Mouse (Mus musculus) liver, adult 2 months (tissue): ENCODE data around the gene Rpl36. TPM values are rescaled to one million over a fixed set of nuclear protein-coding genes. Genes with fewer than 3 reads are reported as not detected.
A peak's percentile ranks its signal among the peaks of the same experiment; 100 is the strongest.
"Not testable (repeated sequence)": the region's sequence is repeated elsewhere in the genome, so short reads cannot be mapped to it uniquely, and the experiment has no call there.

Experiments
- DNase-seq: peaks from one replicate; pipeline ENCODE4 v3.0.0-alpha.2; 2011; ENCODE audit warnings: low read depth, low spot score; ENCODE audit errors: extremely low read depth
- H3K27ac ChIP-seq: fragments of 200-500 bp; replicated peaks from 2 replicates; pipeline ENCODE4 v1.5.1; 2012; ENCODE audit warnings: low read depth, mild to moderate bottlenecking, control low read depth, inconsistent platforms, low read length; ENCODE audit not compliant: insufficient read depth
- H3K27me3 ChIP-seq: fragments of 200-500 bp; 2 replicates; pipeline ENCODE4 v1.6.1; 2012; ENCODE audit warnings: mild to moderate bottlenecking, moderate library complexity, low read length, inconsistent platforms; ENCODE audit not compliant: control insufficient read depth, insufficient read depth
- H3K36me3 ChIP-seq: fragments of 200-500 bp; 2 replicates; pipeline ENCODE4 v1.6.1; 2012; ENCODE audit warnings: low read length, inconsistent platforms; ENCODE audit not compliant: control insufficient read depth, insufficient read depth
- H3K4me1 ChIP-seq: fragments of 200-500 bp; 2 replicates; pipeline ENCODE4 v1.6.1; 2011; ENCODE audit warnings: low read length; ENCODE audit not compliant: control insufficient read depth, insufficient read depth
- H3K4me3 ChIP-seq: fragments of 200-500 bp; 2 replicates; pipeline ENCODE4 v1.5.1; 2011; ENCODE audit warnings: low read depth, mild to moderate bottlenecking, control low read depth, low read length, moderate library complexity; ENCODE audit not compliant: insufficient read depth
- H3K79me2 ChIP-seq: fragments of 200-500 bp; 2 replicates; pipeline ENCODE4 v1.6.1; 2012; ENCODE audit warnings: inconsistent platforms, mild to moderate bottlenecking, low read length, moderate library complexity; ENCODE audit not compliant: control insufficient read depth, insufficient read depth
- H3K9ac ChIP-seq: fragments of 200-500 bp; 2 replicates; pipeline ENCODE4 v1.6.1; 2012; ENCODE audit warnings: low read depth, mild to moderate bottlenecking, control low read depth, inconsistent platforms, low read length
- CTCF ChIP-seq: fragments of 200-500 bp; IDR thresholded peaks from 2 replicates; pipeline ENCODE4 v1.5.1; 2011; ENCODE audit warnings: low read depth, low read length, control low read depth
- POLR2A ChIP-seq: fragments of 200-500 bp; IDR thresholded peaks from 2 replicates; pipeline ENCODE4 v1.6.1; 2011; ENCODE audit warnings: low read length, control low read depth; ENCODE audit not compliant: insufficient read depth; ENCODE audit errors: extremely low read depth
- WGBS: fragments of 180-500 bp; shearing (Covaris S2); methylation state at CpG from one replicate; pipeline ENCODE4 v1.1.7; 2018; 5-methylcytosine and 5-hydroxymethylcytosine counted together
- polyA plus RNA-seq: library from polyadenylated mRNA; depleted of rRNA; stranded (reverse); fragments of >200 nt; gene quantifications from 2 replicates; pipeline ENCODE4 v1.2.3, GENCODE M21; 2012
- total RNA-seq: library from RNA; depleted of rRNA; stranded (reverse); fragments of >200 nt; gene quantifications from 2 replicates; pipeline ENCODE4 v1.2.3, GENCODE M21; 2014

Rpl36 gene
- total and polyA plus RNA-seq, 2 experiments: 820 to 1,134 TPM

GRCm38 (mm10) chr17:56626754-56627470, 13.7 kb downstream of the Rpl36 start, which contains the start of gene Lonp1:
Gene Lonp1, minus strand, starts transcription at chr17:56626887.
- TF ChIP-seq CTCF (no peak), POLR2A (0 out of 2 replicates have a peak, but pooled peaks have one; percentile 36)
- H3K9ac ChIP-seq: peak within 1 kb of the TSS; percentile 94
- H3K79me2 ChIP-seq: peaks cover 15% of the 10 kb centered on the region
- H3K27me3 ChIP-seq: no peaks in the 10 kb centered on the region
- peaks cover 3% of the 10 kb centered on the region; the same call in 1 of the 2 replicates for H3K36me3 ChIP-seq
- peaks cover 10% of the 10 kb centered on the region; the same call in 1 of the 2 replicates for H3K4me1 ChIP-seq
- DNase-seq: peak; percentile 93
- peak within 1 kb of the TSS; percentile 86 for H3K4me3 ChIP-seq
- H3K27ac ChIP-seq: peak within 1 kb of the TSS; percentile 87
- under 1% methylated on average over 51 of the region's 51 CpGs for WGBS

DNA sequence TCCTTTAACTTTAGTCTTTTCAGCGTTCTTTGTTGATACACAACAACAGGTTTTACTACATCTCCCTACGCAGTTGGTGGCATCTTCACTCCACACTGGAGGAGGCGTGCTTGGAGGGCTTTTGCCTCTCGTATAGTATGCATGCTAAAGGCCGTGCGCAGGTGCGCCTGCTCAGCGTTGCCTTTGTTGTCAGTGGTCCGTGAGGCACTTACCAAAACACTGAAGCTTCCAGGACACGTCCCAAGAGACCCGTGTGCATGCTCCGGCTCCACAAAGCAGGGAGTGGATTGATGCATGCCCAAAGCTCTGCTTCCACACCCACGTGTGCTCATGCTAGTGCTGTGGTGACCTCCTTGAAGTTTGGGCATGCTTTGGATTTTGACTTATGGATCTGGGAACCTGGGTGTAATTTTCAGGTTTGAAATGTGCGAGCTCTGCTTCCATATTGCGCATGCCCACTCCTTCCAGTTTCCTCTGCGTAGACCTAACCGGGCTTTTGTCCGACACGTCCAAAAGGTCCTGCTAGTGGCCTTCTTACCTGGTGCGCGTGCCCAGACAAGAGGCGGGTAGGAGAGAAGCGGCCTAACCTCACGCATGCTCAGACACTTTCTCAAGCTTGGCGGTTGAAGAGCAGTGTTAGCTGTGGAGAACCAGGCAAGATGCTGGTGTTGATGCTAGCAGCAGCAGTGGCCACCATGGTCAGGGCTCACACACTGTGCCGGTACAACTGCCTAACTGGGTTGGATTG, 14.5 kb downstream of the Rpl36 start, which contains the start of gene Catsperd:
Gene Catsperd (plus strand): TSS at position 614 of the 748 bp plus-strand sequence.
- no peak for TF ChIP-seq POLR2A
- TF ChIP-seq CTCF: no peak
- H3K36me3 ChIP-seq: no peaks in the 10 kb centered on the region
- peak within 1 kb of the TSS; percentile 87 for H3K27ac ChIP-seq
- WGBS: 20% methylated on average over 26 of the region's 26 CpGs
- peak within 1 kb of the TSS; percentile 86 for H3K4me3 ChIP-seq
- H3K79me2 ChIP-seq: peaks cover 15% of the 10 kb centered on the region
- peak; percentile 61 for DNase-seq
- no peaks in the 10 kb centered on the region for H3K27me3 ChIP-seq
- peak within 1 kb of the TSS; percentile 36 for H3K9ac ChIP-seq
- peaks cover 10% of the 10 kb centered on the region; the same call in 1 of the 2 replicates for H3K4me1 ChIP-seq

- WGBS: 87% methylated on average over 27 of the region's 27 CpGs
- H3K36me3 ChIP-seq, H3K9ac ChIP-seq, H3K27ac ChIP-seq, H3K4me3 ChIP-seq, DNase-seq, H3K27me3 ChIP-seq, H3K4me1 ChIP-seq: not testable (repeated sequence)
- H3K79me2 ChIP-seq: peaks cover 11% of the 10 kb centered on the region
Measured at GRCm38 (mm10) chr17:56629800-56630781, 16.9 kb downstream of the Rpl36 start.

DNA sequence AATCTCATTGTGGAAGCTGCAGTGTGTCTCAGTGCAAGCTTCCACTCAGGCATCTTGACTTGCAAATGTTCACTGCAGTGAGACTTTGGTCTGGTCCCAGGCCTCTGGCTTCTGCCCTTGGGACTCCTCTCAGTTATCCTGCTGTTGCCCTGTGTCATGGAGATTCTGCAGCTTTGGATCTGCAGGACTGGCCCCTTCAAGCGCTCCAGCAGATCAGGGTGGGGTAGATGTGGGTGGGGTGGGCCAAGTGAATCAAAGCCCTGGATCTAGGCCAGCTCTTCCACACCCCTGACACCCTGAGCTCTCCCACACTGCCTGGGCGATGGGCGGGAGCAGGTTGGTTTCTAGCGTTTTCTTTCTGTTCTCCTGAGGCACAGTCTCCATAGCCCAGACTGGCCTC, 18.6 kb downstream of the Rpl36 start:
- Histone ChIP-seq H3K4me3 (no peak overlapping the region), H3K27me3 (no peaks in the 10 kb centered on the region), H3K79me2 (no peaks in the 10 kb centered on the region), H3K36me3 (no peaks in the 10 kb centered on the region), H3K27ac (no peak overlapping the region), H3K9ac (no peak overlapping the region), H3K4me1 (peaks cover 4% of the 10 kb centered on the region; the same call in 1 of the 2 replicates)
- no peak for TF ChIP-seq POLR2A
- no peak for DNase-seq
- 70% methylated on average over 4 of the region's 4 CpGs for WGBS

DNA sequence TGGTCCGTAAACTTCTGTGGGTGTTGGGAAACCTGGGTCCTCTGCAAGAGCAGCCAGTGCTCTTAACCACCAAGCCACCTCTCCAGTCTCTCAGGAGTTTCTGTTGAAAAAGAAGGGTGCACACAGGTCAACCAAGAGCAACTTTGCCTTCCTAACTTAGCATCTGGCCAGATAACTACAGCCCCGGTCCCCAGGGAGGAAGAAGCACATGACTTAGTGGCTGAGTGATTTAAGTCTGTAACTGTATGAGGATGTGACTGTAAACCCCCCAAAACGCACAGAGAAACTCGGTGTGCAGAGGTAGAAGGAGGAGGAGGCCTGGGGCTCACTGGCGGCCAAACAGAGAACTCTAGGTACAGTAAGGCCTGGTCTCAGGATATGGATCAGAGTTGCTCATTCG, 20.8 kb downstream of the Rpl36 start:
- Histone ChIP-seq H3K4me3 (no peak overlapping the region), H3K4me1 (no peaks in the 10 kb centered on the region), H3K9ac (no peak overlapping the region), H3K79me2 (no peaks in the 10 kb centered on the region), H3K36me3 (no peaks in the 10 kb centered on the region), H3K27me3 (no peaks in the 10 kb centered on the region), H3K27ac (no peak overlapping the region)
- TF ChIP-seq POLR2A (no peak), CTCF (no peak)
- 86% methylated on average over 6 of the region's 6 CpGs for WGBS
- no peak for DNase-seq
